Mouse (Mus musculus): Measurements from ENCODE around the gene Snapc3.

DNA sequence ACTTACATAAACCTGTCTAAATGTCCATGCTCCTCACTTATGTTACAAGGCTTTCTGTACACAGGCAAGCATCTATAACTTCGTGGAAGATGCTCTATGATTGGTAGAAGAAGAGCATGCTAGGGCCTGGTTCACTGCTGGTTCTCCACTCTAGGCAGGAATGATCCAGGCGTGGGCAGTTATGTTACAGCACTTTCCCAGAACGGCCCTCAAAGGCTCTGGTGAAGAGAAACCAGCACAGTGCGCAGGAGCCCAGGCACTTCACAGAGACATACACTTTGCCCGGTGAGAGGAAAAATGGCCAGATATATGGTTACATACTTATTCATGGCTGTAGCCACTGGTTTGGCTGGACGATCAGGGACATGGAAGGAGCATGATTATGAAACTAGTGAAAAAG is 37.8 kb upstream of the Snapc3 start:
- TF ChIP-seq CTCF (IDR thresholded peaks at IDR 0.05; ENCODE audit: low read depth, low read length) (no peak), POLR2A (IDR thresholded peaks at IDR 0.05; ENCODE audit: extremely low read depth, insufficient read depth, low read length) (no peak)
